Mouse (Mus musculus): Measurements from ENCODE around the gene Ager. TPM values are rescaled to one million over a fixed set of nuclear protein-coding genes. Genes with fewer than 3 reads are reported as not detected.

Ager gene
- polyA plus RNA-seq, 1 experiment from 2014 or later = 2.3 TPM

DNA sequence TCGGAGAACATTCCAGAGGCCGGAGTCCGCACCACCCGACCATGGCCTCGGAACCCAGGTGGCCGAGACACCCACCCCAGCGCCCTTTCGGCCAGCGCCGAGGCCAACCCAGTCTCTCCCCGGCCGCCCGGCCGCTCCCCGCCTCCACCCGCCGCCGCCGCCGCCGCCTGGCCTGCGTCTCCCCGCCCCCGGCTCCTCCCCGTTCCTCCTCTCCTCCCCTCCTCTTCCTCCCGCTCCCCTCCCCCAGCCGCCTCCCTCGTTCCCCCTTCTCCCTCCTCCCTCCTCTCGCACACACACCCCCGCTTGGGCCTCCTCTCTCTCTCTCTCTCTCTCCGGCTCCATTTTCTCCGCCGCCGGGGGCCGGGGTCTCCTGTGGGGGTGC is 5.7 kb upstream of the Ager start:
- ATAC-seq (ENCODE audit: low read depth) (peak; percentile 30), DNase-seq (ENCODE audit: low spot score) (peak; percentile 95)
- Histone ChIP-seq H3K4me1 (ENCODE audit: control insufficient read depth, insufficient read depth, low read length) (peaks cover 45% of the 10 kb centered on the region), H3K27ac (replicated peaks; ENCODE audit: low read depth, low read length) (peak overlapping the region; percentile 99), H3K4me2 (ENCODE audit: low read depth, low read length) (peak overlapping the region; percentile 67), H3K36me3 (ENCODE audit: control insufficient read depth, insufficient read depth, low read length) (peaks cover 30% of the 10 kb centered on the region), H3K27me3 (replicated peaks; ENCODE audit: control insufficient read depth, insufficient read depth, low read length) (no peaks in the 10 kb centered on the region), H3K9ac (ENCODE audit: low read depth, low read length) (peak overlapping the region; percentile 98), H3K4me3 (ENCODE audit: low read depth, low read length) (peak overlapping the region; percentile 88), H3K9me3 (ENCODE audit: control insufficient read depth, low read length) (no peaks in the 10 kb centered on the region)
- WGBS = under 1% methylated on average over 17 of the region's 35 CpGs

DNA sequence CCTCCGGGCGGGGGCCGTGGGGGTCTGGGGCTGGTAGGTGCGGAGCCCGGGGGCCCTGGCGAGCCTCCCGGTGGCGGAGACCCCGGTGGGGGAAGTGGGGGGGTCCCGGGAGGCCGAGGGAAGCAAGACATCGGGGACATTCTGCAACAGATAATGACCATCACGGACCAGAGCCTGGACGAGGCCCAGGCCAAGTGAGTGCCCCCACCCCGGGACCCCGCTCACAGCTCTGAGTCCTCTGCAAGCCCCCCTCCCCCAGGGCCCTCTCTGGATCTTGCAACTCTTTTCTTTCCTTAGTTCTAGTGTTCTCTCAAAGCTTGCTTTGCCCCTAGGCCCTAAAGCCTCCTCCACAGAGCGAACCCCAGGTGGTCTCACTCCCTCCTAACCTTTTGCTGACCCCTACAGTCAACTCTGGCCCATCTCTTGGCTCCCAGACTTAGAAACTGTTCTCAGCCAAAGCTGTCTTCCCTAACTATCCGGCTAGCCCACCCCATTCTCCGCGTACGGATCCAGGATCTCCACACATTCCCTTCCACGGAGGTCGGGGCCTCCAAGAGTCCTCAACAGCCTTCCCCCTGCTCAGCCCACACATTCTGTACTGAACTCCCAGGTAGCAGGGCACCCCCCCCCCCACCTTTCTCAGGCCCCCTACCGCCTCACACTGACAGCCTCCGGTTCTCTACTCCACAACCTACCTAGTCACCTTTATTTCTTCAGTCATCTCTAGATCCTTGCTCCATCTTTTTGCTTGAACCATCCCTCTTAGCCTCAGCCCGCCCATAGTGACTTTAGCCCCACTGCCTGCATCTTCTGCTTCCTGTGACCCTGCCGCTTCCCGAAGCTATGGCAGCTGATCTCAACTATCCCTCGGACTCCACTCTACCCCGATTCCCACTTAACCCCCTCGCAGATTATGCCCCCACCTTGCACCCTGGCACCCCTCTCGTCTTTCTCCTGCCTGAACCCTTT is 4.8 kb upstream of the Ager start:
- peak; percentile 51 for DNase-seq (ENCODE audit: low spot score)

DNA sequence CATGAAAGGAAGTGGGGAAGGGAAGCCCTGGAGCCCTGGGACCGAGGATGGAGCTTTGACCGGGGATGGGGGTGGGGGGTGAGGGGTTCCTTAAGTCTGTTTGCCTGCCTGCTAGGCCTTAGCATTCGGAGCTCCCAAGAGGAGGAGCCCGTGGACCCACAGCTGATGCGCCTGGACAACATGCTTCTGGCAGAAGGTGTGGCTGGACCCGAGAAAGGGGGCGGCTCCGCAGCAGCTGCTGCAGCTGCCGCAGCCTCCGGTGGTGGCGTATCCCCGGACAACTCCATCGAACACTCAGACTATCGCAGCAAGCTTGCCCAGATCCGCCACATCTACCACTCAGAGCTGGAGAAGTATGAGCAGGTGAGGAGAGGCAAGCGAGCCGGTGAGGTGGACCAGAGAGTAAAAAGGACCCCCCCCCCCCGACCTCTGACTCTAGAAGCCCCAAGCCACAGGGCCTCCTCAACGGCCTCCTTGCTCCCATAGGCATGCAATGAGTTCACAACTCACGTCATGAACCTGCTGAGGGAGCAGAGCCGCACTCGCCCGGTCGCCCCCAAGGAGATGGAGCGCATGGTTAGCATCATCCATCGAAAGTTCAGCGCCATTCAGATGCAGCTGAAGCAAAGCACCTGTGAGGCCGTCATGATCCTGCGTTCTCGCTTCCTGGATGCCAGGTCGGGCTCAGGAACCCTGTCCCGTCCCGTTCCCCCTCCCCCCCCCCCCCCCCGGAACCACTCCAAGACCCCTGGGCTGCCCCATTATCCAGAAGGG is 3.7 kb upstream of the Ager start:
- Histone ChIP-seq H3K27me3 (replicated peaks; ENCODE audit: control insufficient read depth, insufficient read depth, low read length) (no peaks in the 10 kb centered on the region), H3K36me3 (ENCODE audit: control insufficient read depth, insufficient read depth, low read length) (peaks cover 30% of the 10 kb centered on the region), H3K4me2 (ENCODE audit: low read depth, low read length) (peak overlapping the region; percentile 67), H3K27ac (replicated peaks; ENCODE audit: low read depth, low read length) (peak overlapping the region; percentile 99), H3K9ac (ENCODE audit: low read depth, low read length) (peak overlapping the region; percentile 98), H3K4me3 (ENCODE audit: low read depth, low read length) (peak overlapping the region; percentile 88), H3K4me1 (ENCODE audit: control insufficient read depth, insufficient read depth, low read length) (peaks cover 38% of the 10 kb centered on the region), H3K9me3 (ENCODE audit: control insufficient read depth, low read length) (no peaks in the 10 kb centered on the region)
- 37% methylated on average over 20 of the region's 34 CpGs for WGBS
- peak; percentile 70 for DNase-seq (ENCODE audit: low spot score)
- no peak for ATAC-seq (ENCODE audit: low read depth)

More for the DNA sequence above, 4.8 kb upstream of the Ager start:
- Histone ChIP-seq H3K4me2 (ENCODE audit: low read depth, low read length) (peak overlapping the region; percentile 67), H3K27ac (replicated peaks; ENCODE audit: low read depth, low read length) (peak overlapping the region; percentile 99), H3K27me3 (replicated peaks; ENCODE audit: control insufficient read depth, insufficient read depth, low read length) (no peaks in the 10 kb centered on the region), H3K9ac (ENCODE audit: low read depth, low read length) (peak overlapping the region; percentile 98), H3K4me3 (ENCODE audit: low read depth, low read length) (peak overlapping the region; percentile 88), H3K9me3 (ENCODE audit: control insufficient read depth, low read length) (no peaks in the 10 kb centered on the region), H3K4me1 (ENCODE audit: control insufficient read depth, insufficient read depth, low read length) (peaks cover 49% of the 10 kb centered on the region), H3K36me3 (ENCODE audit: control insufficient read depth, insufficient read depth, low read length) (peaks cover 30% of the 10 kb centered on the region)
- peak; percentile 9 for ATAC-seq (ENCODE audit: low read depth)
- 1% methylated on average over 22 of the region's 32 CpGs for WGBS

DNA sequence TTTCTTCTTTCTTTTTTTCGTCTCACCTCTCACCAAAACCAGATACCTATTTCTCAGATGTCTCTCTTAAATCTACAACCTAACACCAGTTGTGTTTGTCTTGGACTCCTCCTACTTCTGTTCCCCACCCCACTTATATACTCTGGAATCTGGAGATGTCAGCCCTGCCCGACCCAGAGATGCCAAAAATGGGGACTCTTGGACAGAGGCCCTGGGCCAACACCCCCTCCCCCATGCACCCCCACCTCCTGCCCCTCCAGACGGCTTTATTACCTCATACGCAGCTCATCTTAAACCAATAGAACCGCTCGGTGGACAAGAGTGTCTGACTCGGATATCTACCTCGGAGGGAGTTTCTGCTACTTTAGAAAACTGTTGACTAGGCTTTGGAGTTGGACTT is 1.6 kb upstream of the Ager start:
- 68% methylated on average over 8 of the region's 8 CpGs for WGBS
- DNase-seq (ENCODE audit: low spot score) = no peak
- Histone ChIP-seq H3K36me3 (ENCODE audit: control insufficient read depth, insufficient read depth, low read length) (peaks cover 43% of the 10 kb centered on the region), H3K9me3 (ENCODE audit: control insufficient read depth, low read length) (no peaks in the 10 kb centered on the region), H3K4me1 (ENCODE audit: control insufficient read depth, insufficient read depth, low read length) (peaks cover 21% of the 10 kb centered on the region), H3K9ac (ENCODE audit: low read depth, low read length) (no peak overlapping the region; the same call in 1 of the 2 replicates), H3K27me3 (replicated peaks; ENCODE audit: control insufficient read depth, insufficient read depth, low read length) (no peaks in the 10 kb centered on the region), H3K4me3 (ENCODE audit: low read depth, low read length) (no peak overlapping the region), H3K27ac (replicated peaks; ENCODE audit: low read depth, low read length) (no peak overlapping the region), H3K4me2 (ENCODE audit: low read depth, low read length) (no peak overlapping the region)
- no peak for ATAC-seq (ENCODE audit: low read depth)

DNA sequence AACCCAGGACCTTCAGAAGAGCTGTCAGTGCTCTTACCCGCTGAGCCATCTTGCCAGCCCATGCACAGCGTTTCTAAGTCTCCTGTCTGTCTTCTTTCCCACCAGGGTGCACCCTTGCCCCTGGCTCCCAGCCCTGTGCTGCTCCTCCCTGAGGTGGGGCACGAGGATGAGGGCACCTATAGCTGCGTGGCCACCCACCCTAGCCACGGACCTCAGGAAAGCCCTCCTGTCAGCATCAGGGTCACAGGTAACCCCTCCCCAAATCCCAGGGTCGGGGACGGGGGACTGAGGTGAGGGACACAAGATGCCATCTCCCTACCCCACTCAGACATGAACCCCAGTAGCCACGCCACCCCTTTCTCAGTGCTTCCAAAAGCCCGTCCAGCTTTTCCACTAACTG is 2.2 kb downstream of the Ager start:
- Histone ChIP-seq H3K4me1 (ENCODE audit: control insufficient read depth, insufficient read depth, low read length) (peaks cover 17% of the 10 kb centered on the region), H3K9me3 (ENCODE audit: control insufficient read depth, low read length) (no peaks in the 10 kb centered on the region), H3K27me3 (replicated peaks; ENCODE audit: control insufficient read depth, insufficient read depth, low read length) (no peaks in the 10 kb centered on the region), H3K36me3 (ENCODE audit: control insufficient read depth, insufficient read depth, low read length) (peaks cover 42% of the 10 kb centered on the region), H3K27ac (replicated peaks; ENCODE audit: low read depth, low read length) (no peak overlapping the region), H3K4me3 (ENCODE audit: low read depth, low read length) (no peak overlapping the region), H3K9ac (ENCODE audit: low read depth, low read length) (no peak overlapping the region), H3K4me2 (ENCODE audit: low read depth, low read length) (no peak overlapping the region)
- no peak for ATAC-seq (ENCODE audit: low read depth)
- DNase-seq (ENCODE audit: low spot score) = no peak
- 73% methylated on average over 9 of the region's 9 CpGs for WGBS

DNA sequence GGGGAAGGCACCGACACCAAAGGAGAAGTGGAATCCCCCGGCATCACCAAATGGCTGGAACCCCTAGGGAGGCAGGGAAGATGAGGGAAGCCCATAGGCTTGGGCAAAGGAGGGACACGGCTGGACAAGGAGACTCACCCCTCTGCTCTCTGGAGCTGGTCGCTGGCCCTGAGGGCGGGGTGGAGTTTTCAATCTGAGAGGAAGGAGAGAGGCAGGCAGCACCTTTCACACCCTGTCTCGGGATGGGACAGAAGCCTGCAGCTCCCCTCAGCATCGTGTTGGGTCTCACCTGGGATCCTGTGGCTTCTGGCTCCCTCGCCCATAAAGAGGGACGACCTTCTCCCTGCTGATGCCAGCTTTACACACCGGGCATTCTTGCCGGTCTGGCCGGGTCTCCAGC is 4.1 kb downstream of the Ager start:
- Histone ChIP-seq H3K36me3 (ENCODE audit: control insufficient read depth, insufficient read depth, low read length) (peaks cover 24% of the 10 kb centered on the region), H3K27me3 (replicated peaks; ENCODE audit: control insufficient read depth, insufficient read depth, low read length) (no peaks in the 10 kb centered on the region), H3K4me3 (ENCODE audit: low read depth, low read length) (peak overlapping the region; percentile 64; the same call in 1 of the 2 replicates), H3K27ac (replicated peaks; ENCODE audit: low read depth, low read length) (no peak overlapping the region), H3K9me3 (ENCODE audit: control insufficient read depth, low read length) (no peaks in the 10 kb centered on the region), H3K9ac (ENCODE audit: low read depth, low read length) (peak overlapping the region; percentile 76; the same call in 1 of the 2 replicates), H3K4me2 (ENCODE audit: low read depth, low read length) (no peak overlapping the region; the same call in 1 of the 2 replicates), H3K4me1 (ENCODE audit: control insufficient read depth, insufficient read depth, low read length) (peaks cover 21% of the 10 kb centered on the region)
- WGBS = 87% methylated on average over 12 of the region's 12 CpGs
- ATAC-seq (ENCODE audit: low read depth) (no peak), DNase-seq (ENCODE audit: low spot score) (no peak)

DNA sequence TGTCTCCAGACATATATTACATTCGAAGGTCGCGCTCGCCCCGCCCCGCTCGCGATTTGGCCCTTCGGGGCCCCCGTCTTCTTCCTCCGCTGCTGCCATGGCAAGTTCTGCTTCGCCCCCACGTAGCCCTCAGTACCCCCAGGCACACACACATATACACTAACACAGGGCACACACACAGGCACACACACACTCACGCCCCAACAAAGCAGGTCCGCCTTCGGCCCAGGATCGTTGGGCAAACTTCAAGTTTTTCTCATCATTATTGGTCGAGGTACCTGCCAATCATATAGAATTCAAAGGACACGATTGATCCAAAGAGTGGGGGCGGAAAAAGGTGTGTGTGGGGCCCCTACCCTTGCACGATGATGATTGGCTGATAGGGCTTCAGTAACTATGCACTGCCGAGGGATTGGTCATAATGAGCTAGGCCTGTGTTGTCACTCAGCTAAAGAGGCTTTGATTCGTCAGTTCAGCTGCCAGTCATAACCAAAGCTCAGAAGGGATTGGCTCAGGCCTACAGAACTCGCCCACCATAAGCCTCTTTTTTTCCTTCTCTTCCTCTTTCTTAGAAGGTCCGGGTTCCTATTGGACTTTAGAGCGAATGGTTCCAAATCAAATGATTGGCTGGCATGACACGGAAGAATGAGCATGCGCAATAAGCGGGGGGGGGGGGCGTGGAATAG is 5.9 kb downstream of the Ager start, which contains the start of gene Rnf5:
Gene Rnf5, minus strand, starts transcription at position 316 of the 686 bp plus-strand sequence.
- WGBS = under 1% methylated on average over 30 of the region's 30 CpGs
- ATAC-seq (ENCODE audit: low read depth) = peak; percentile 96
- H3K9me3 ChIP-seq (ENCODE audit: control insufficient read depth, low read length) = no peaks in the 10 kb centered on the region
- DNase-seq (ENCODE audit: low spot score) = peak; percentile 100
- peak within 1 kb of the TSS; percentile 90 for H3K4me2 ChIP-seq (ENCODE audit: low read depth, low read length)
- peak within 1 kb of the TSS; percentile 74 for H3K4me3 ChIP-seq (ENCODE audit: low read depth, low read length)
- H3K27me3 ChIP-seq (replicated peaks; ENCODE audit: control insufficient read depth, insufficient read depth, low read length) = no peaks in the 10 kb centered on the region
- peaks cover 17% of the 10 kb centered on the region for H3K4me1 ChIP-seq (ENCODE audit: control insufficient read depth, insufficient read depth, low read length)
- peak within 1 kb of the TSS; percentile 76 for H3K9ac ChIP-seq (ENCODE audit: low read depth, low read length)
- H3K27ac ChIP-seq (replicated peaks; ENCODE audit: low read depth, low read length) = peak within 1 kb of the TSS; percentile 89
- H3K36me3 ChIP-seq (ENCODE audit: control insufficient read depth, insufficient read depth, low read length) = peaks cover 21% of the 10 kb centered on the region

DNA sequence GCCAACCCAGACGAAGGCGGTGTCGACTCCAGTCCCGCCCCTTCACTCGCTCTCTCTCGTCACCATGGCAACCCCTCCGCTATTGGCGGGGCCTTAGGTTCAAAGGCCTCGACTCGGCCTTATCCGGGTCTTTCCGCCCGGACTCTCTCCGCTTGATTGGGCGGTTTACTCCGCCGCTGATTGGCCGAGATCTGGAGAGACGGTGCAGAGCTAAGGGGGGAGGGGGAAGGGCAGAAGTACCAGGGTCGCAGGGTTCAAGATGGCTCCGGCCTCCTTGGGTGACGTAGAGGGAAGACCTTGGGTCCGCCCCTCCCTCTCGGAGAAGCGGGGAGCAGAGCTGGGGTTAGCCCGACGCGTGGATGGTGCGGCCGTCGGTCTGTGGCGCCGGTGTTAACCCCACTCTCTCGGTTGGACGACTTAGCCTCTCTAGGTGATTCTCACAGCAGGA is 6.4 kb downstream of the Ager start, which contains the start of gene Agpat1:
Gene Agpat1, plus strand, starts transcription at position 202 of the 448 bp plus-strand sequence.
- Histone ChIP-seq H3K36me3 (ENCODE audit: control insufficient read depth, insufficient read depth, low read length) (peaks cover 21% of the 10 kb centered on the region), H3K4me2 (ENCODE audit: low read depth, low read length) (peak within 1 kb of the TSS; percentile 90), H3K27me3 (replicated peaks; ENCODE audit: control insufficient read depth, insufficient read depth, low read length) (no peaks in the 10 kb centered on the region), H3K9ac (ENCODE audit: low read depth, low read length) (peak within 1 kb of the TSS; percentile 91), H3K27ac (replicated peaks; ENCODE audit: low read depth, low read length) (peak within 1 kb of the TSS; percentile 89), H3K4me3 (ENCODE audit: low read depth, low read length) (peak within 1 kb of the TSS; percentile 74), H3K4me1 (ENCODE audit: control insufficient read depth, insufficient read depth, low read length) (peaks cover 17% of the 10 kb centered on the region), H3K9me3 (ENCODE audit: control insufficient read depth, low read length) (no peaks in the 10 kb centered on the region)
- ATAC-seq (ENCODE audit: low read depth) = peak; percentile 87
- peak; percentile 100 for DNase-seq (ENCODE audit: low spot score)
- WGBS = under 1% methylated on average over 31 of the region's 35 CpGs
